Mouse (Mus musculus) megakaryocyte, embryonic 14.5 days (primary cell): ENCODE data around the gene Ubn1.

Experiments used
- FLI1 ChIP-seq: IDR thresholded peaks from 2 replicates; pipeline ENCODE4 v1.6.1; 2012; ENCODE audit warnings: low read length, inconsistent platforms, mixed read lengths
- GATA1 ChIP-seq: IDR thresholded peaks from 3 replicates; pipeline ENCODE4 v1.6.1; 2012; ENCODE audit warnings: mixed read lengths, low read length, inconsistent platforms, borderline replicate concordance

GRCm38 (mm10) chr16:5000611-5001010 is 49.2 kb upstream of the Ubn1 start:
- no peak for TF ChIP-seq GATA1
- TF ChIP-seq FLI1 = no peak
